Mouse (Mus musculus): ENCODE measurements around the gene Stard13. TPM values are rescaled to one million over a fixed set of nuclear protein-coding genes. Genes with fewer than 3 reads are reported as not detected.

Stard13 gene
- 14.1 TPM for polyA plus RNA-seq (2015; fragmentation: Illumina TruSeq; extraction: RNeasy Lipid Tissue Mini Kit (QIAGEN cat#74804); ENCODE audit: insufficient read depth, low read depth, low replicate concordance)

GRCm38 (mm10) chr5:151233400-151234031 lies at the start of gene Stard13:
Stard13 (minus strand) TSS chr5:151233836.

Other genes starting within 250 kb of the Stard13 start
- not detected for gene Gm42906, start 194.3 kb upstream of the Stard13 start, polyA plus RNA-seq (2015; fragmentation: Illumina TruSeq; extraction: RNeasy Lipid Tissue Mini Kit (QIAGEN cat#74804); ENCODE audit: insufficient read depth, low read depth, low replicate concordance)

Measured in pancreas, adult 10 weeks (tissue).